Mouse (Mus musculus) C2C12 (cell line): ENCODE results near the gene Nlrp6. TPM values are rescaled to one million over a fixed set of nuclear protein-coding genes. Genes with fewer than 3 reads are reported as not detected.
A peak's percentile ranks its signal among the peaks of the same experiment; 100 is the strongest.

Experiments used
- H3K27me3 ChIP-seq: one replicate; pipeline ENCODE4 v1.6.1; 2011; ENCODE audit not compliant: control insufficient read depth, insufficient read depth, insufficient read length
- H3K36me3 ChIP-seq: one replicate; pipeline ENCODE4 v1.6.1; 2011; ENCODE audit not compliant: control insufficient read depth, insufficient read depth
- H3K4me3 ChIP-seq: one replicate; pipeline ENCODE4 v1.5.1; 2011; ENCODE audit warnings: mild to moderate bottlenecking, control low read depth; ENCODE audit not compliant: poor library complexity, insufficient read depth, severe bottlenecking
- H3K79me2 ChIP-seq: one replicate; pipeline ENCODE4 v1.6.1; 2011; ENCODE audit not compliant: control insufficient read depth, insufficient read depth
- H3K79me3 ChIP-seq: one replicate; pipeline ENCODE4 v1.6.1; 2011; ENCODE audit warnings: low read depth, control low read depth
- H3ac ChIP-seq: one replicate; pipeline ENCODE3; 2011; ENCODE audit warnings: low read depth; ENCODE audit not compliant: control insufficient read depth, insufficient read length
- CEBPB ChIP-seq: IDR thresholded peaks from one replicate; pipeline ENCODE4 v1.6.1; 2011; ENCODE audit warnings: low read depth, mild to moderate bottlenecking, control low read depth, moderate library complexity
- CTCF ChIP-seq: IDR thresholded peaks from one replicate; pipeline ENCODE4 v1.5.1; 2011; ENCODE audit not compliant: control insufficient read depth, insufficient read depth, insufficient read length
- FOSL1 ChIP-seq: IDR thresholded peaks from one replicate; pipeline ENCODE4 v1.8.0; 2011; ENCODE audit warnings: mild to moderate bottlenecking, low read length; ENCODE audit not compliant: poor library complexity, insufficient read depth, severe bottlenecking
- MAX ChIP-seq: IDR thresholded peaks from one replicate; pipeline ENCODE4 v1.6.1; 2011; ENCODE audit warnings: mild to moderate bottlenecking, control low read depth
- MYOD1 ChIP-seq: IDR thresholded peaks from one replicate; pipeline ENCODE4 v1.6.1; 2011; ENCODE audit warnings: low read depth; ENCODE audit not compliant: control insufficient read depth, insufficient read length
- MYOG ChIP-seq: IDR thresholded peaks from one replicate; pipeline ENCODE4 v1.6.1; 2011; ENCODE audit not compliant: control insufficient read depth, insufficient read length; ENCODE audit errors: extremely low read depth
- USF1 ChIP-seq: IDR thresholded peaks from one replicate; pipeline ENCODE4 v1.6.1; 2011; ENCODE audit warnings: low read depth, mild to moderate bottlenecking, control low read depth, moderate library complexity
- polyA plus RNA-seq: library from polyadenylated mRNA; unstranded; fragments of >200 nt; fragmentation: generic; extraction: Trizol; gene quantifications from one replicate; pipeline ENCODE4 v1.2.1, GENCODE M21; 2012; ENCODE audit warnings: missing spikeins

Nlrp6 gene
- polyA plus RNA-seq, 1 experiment: 0.01 TPM

- no peak overlapping the region for H3K4me3 ChIP-seq
- TF ChIP-seq MYOD1: no peak
- TF ChIP-seq USF1: no peak
- TF ChIP-seq MYOG: no peak
- TF ChIP-seq MAX: no peak
- TF ChIP-seq CEBPB: no peak
- no peak for TF ChIP-seq FOSL1
- TF ChIP-seq CTCF: no peak
Observed at GRCm38 (mm10) chr7:140939669-140940171, 19.0 kb downstream of the Nlrp6 start.

GRCm38 (mm10) chr7:140941222-140942051 is 20.7 kb downstream of the Nlrp6 start, which contains the start of gene Pgghg:
TSS of gene Pgghg (plus strand) at chr7:140941391.
- Histone ChIP-seq H3K4me3 (peak within 1 kb of the TSS; percentile 48), H3K79me2 (no peaks in the 10 kb centered on the region), H3K27me3 (peaks cover 5% of the 10 kb centered on the region), H3ac (peak within 1 kb of the TSS; percentile 80), H3K79me3 (no peaks in the 10 kb centered on the region), H3K36me3 (peaks cover 6% of the 10 kb centered on the region)
- no peak for TF ChIP-seq FOSL1
- no peak for TF ChIP-seq MYOD1
- TF ChIP-seq CEBPB: no peak
- peak; percentile 92 for TF ChIP-seq MAX
- TF ChIP-seq MYOG: no peak
- no peak for TF ChIP-seq USF1
- TF ChIP-seq CTCF: peak; percentile 75

More at GRCm38 (mm10) chr7:140939669-140940171, 19.0 kb downstream of the Nlrp6 start:
- Histone ChIP-seq H3ac (no peak overlapping the region), H3K27me3 (peaks cover 13% of the 10 kb centered on the region), H3K79me2 (no peaks in the 10 kb centered on the region), H3K36me3 (peaks cover 4% of the 10 kb centered on the region), H3K79me3 (no peaks in the 10 kb centered on the region)

- H3K4me3 ChIP-seq: peak overlapping the region; percentile 48
- H3K79me2 ChIP-seq: no peaks in the 10 kb centered on the region
- TF ChIP-seq USF1 (no peak), MYOD1 (no peak), FOSL1 (no peak), CTCF (no peak), MYOG (no peak), CEBPB (no peak), MAX (no peak)
- peaks cover 9% of the 10 kb centered on the region for H3K36me3 ChIP-seq
- no peaks in the 10 kb centered on the region for H3K27me3 ChIP-seq
- H3ac ChIP-seq: peak overlapping the region; percentile 80
- no peaks in the 10 kb centered on the region for H3K79me3 ChIP-seq
Observed at GRCm38 (mm10) chr7:140942341-140942740, 21.6 kb downstream of the Nlrp6 start.

- Histone ChIP-seq H3K79me3 (no peaks in the 10 kb centered on the region), H3K79me2 (no peaks in the 10 kb centered on the region), H3ac (no peak overlapping the region), H3K36me3 (peaks cover 9% of the 10 kb centered on the region), H3K27me3 (no peaks in the 10 kb centered on the region), H3K4me3 (no peak overlapping the region)
- no peak for TF ChIP-seq USF1
Observed at GRCm38 (mm10) chr7:140942811-140943210, 22.1 kb downstream of the Nlrp6 start.

GRCm38 (mm10) chr7:140943356-140943755 is 22.7 kb downstream of the Nlrp6 start:
- Histone ChIP-seq H3K79me2 (no peaks in the 10 kb centered on the region), H3K79me3 (no peaks in the 10 kb centered on the region), H3K36me3 (peaks cover 9% of the 10 kb centered on the region), H3K4me3 (no peak overlapping the region), H3K27me3 (no peaks in the 10 kb centered on the region), H3ac (no peak overlapping the region)
- TF ChIP-seq MAX (no peak), MYOD1 (no peak), FOSL1 (no peak), CEBPB (no peak), CTCF (no peak), MYOG (no peak), USF1 (no peak)
